ENCODE assay signal across 9 mouse cellular contexts in genomic region chr5:24484963-24485362, GRCm38 (mm10). TPM values are rescaled to one million over a fixed set of nuclear protein-coding genes. Genes with fewer than 3 reads are reported as not detected.
DNase-seq lines count a peak whose midpoint lies in the region; ATAC-seq and TF ChIP-seq lines count a peak whose summit lies in the region.
"Had no signal": no experiment of that assay in that cellular context is flagged by ENCODE, and none has a peak within 500 bp of the region (broad histone marks: within the 10 kb centered on the region; RNA-seq: fewer than 3 reads in every experiment).

No protein-coding gene starts in this region.

- H3K36me3 ChIP-seq in ES-E14 (ENCODE audit: control insufficient read depth, insufficient read depth, low read length, poor library complexity, severe bottlenecking) = peaks cover 45% of the 10 kb centered on the region; the same call in 1 of the 2 replicates
- peaks cover 72% of the 10 kb centered on the region for H3K36me3 ChIP-seq in liver, embryonic 15.5 days (replicated peaks)

- DNase-seq in ES-E14 (ENCODE audit: low read depth, low spot score) = no peak
- DNase-seq in embryo, embryonic 10.5 days (ENCODE audit: low spot score) = peak; percentile 43
- DNase-seq in kidney, adult 18-20 months = peak; percentile 29
- no peak for DNase-seq in ovary, adult 18-20 months (ENCODE audit: low spot score)
- no peak for DNase-seq in thymus, adult 18-20 months
- DNase-seq: thymus, postnatal 4 days had no signal

- peak overlapping the region; percentile 44 to 58 for H3K4me3 ChIP-seq in ES-E14 (ENCODE audit: insufficient read depth in 1 of 2, low read depth in 1 of 2, low read length in 2 of 2, poor library complexity in 1 of 2, severe bottlenecking in 1 of 2)
- H3K4me3 ChIP-seq in liver, embryonic 15.5 days (replicated peaks) = peak overlapping the region; percentile 20
- H3K4me3 ChIP-seq: embryonic facial prominence, embryonic 15.5 days had no signal

- peak overlapping the region; percentile 1; the same call in 1 of the 2 replicates for H3K9ac ChIP-seq in ES-E14 (ENCODE audit: insufficient read depth, low read depth, low read length, poor library complexity, severe bottlenecking)
- H3K9ac ChIP-seq in liver, embryonic 15.5 days = no peak overlapping the region
- H3K9ac ChIP-seq: embryonic facial prominence, embryonic 15.5 days had no signal

- no peak for ATAC-seq in liver, embryonic 15.5 days (ENCODE audit: insufficient read depth)
- no peak for ATAC-seq in erythroid progenitor cell, adult 5-6 weeks (replicated peaks; ENCODE audit: low FRiP score, poor library complexity, severe bottlenecking)

- no peaks in the 10 kb centered on the region for H3K27me3 ChIP-seq in liver, embryonic 15.5 days
- H3K27me3 ChIP-seq: embryonic facial prominence, embryonic 15.5 days had no signal

- 73% methylated on average over 22 of the region's 22 CpGs for WGBS in liver, embryonic 15.5 days (ENCODE audit: insufficient replicate concordance)

- H3K4me1 ChIP-seq in ES-E14 (ENCODE audit: control insufficient read depth in 2 of 2, insufficient read depth in 2 of 2, low read length in 2 of 2, poor library complexity in 1 of 2) = peaks cover 13 to 34% of the 10 kb centered on the region in 2 experiments; a peak in 3 of 4 replicates
- H3K4me1 ChIP-seq in liver, embryonic 15.5 days (replicated peaks) = peaks cover 12% of the 10 kb centered on the region; the same call in 1 of the 2 replicates

- no peaks in the 10 kb centered on the region for H3K9me3 ChIP-seq in ES-E14 (ENCODE audit: control insufficient read depth, insufficient read depth, low read depth, low read length)
- no peaks in the 10 kb centered on the region for H3K9me3 ChIP-seq in liver, embryonic 15.5 days (replicated peaks)
- H3K9me3 ChIP-seq: embryonic facial prominence, embryonic 15.5 days had no signal

- in situ Hi-C loops in ES-E14 (cut with MboI; ENCODE audit: low sequenced_read_pairs in 2 of 2, unreplicated experiment in 2 of 2) = no loop called here

- no peak overlapping the region for H3K27ac ChIP-seq in ES-E14 (ENCODE audit: insufficient read depth, low read depth, low read length, poor library complexity, severe bottlenecking)
- H3K27ac ChIP-seq in liver, embryonic 15.5 days (replicated peaks) = no peak overlapping the region
- H3K27ac ChIP-seq: embryonic facial prominence, embryonic 15.5 days had no signal

- peak overlapping the region; percentile 47 for H3K4me2 ChIP-seq in liver, embryonic 15.5 days
- H3K4me2 ChIP-seq: embryonic facial prominence, embryonic 15.5 days had no signal

TF ChIP-seq in ES-E14, 5 proteins besides CTCF, POLR2A, EP300 and RAD21:
- no peak for TF ChIP-seq MAFK (IDR thresholded peaks at IDR 0.05; ENCODE audit: insufficient read depth, low read depth, low read length)
- no peak for TF ChIP-seq ZC3H11A (IDR thresholded peaks at IDR 0.05; ENCODE audit: borderline replicate concordance, low read depth, low read length)
- no peak for TF ChIP-seq ZNF384 (IDR thresholded peaks at IDR 0.05; ENCODE audit: low read depth, low read length)

RNA-seq across cellular contexts. Expression of gene Agap3, which starts 33.0 kb away (rescaled TPM):
- total RNA-seq in ES-E14 (2012; rRNA removed) = 50.1 and 51.2 TPM in 2 replicates
- polyA plus RNA-seq in liver, embryonic 15.5 days (2015; fragmentation: Nextera tagmentation; extraction: Ambion mirVana) = 11.3 and 14.7 TPM in 2 replicates
- total RNA-seq in erythroid progenitor cell, adult 5-6 weeks (2015; ENCODE audit: low replicate concordance) = 9.6 and 10.5 TPM in 2 replicates
- total RNA-seq in erythroid progenitor cell, adult 5-6 weeks (2017; ENCODE audit: low replicate concordance) = 14.1 and 23.0 TPM in 2 replicates

RNA-seq across cellular contexts. Expression of gene Tmub1, which starts 37.3 kb away (rescaled TPM):
- 7.8 and 11.5 TPM in 2 replicates for total RNA-seq in ES-E14 (2012; rRNA removed)
- 5.1 and 5.5 TPM in 2 replicates for polyA plus RNA-seq in liver, embryonic 15.5 days (2015; fragmentation: Nextera tagmentation; extraction: Ambion mirVana)
- 5.4 TPM in 1 of 2 replicates, not detected in the other for total RNA-seq in erythroid progenitor cell, adult 5-6 weeks (2015; ENCODE audit: low replicate concordance)
- total RNA-seq in erythroid progenitor cell, adult 5-6 weeks (2017; ENCODE audit: low replicate concordance) = 0.64 and 12.8 TPM in 2 replicates

RNA-seq across cellular contexts. Expression of gene Fastk, which starts 39.9 kb away (rescaled TPM):
- 70.4 and 111 TPM in 2 replicates for total RNA-seq in ES-E14 (2012; rRNA removed)
- 49.3 and 55.5 TPM in 2 replicates for polyA plus RNA-seq in liver, embryonic 15.5 days (2015; fragmentation: Nextera tagmentation; extraction: Ambion mirVana)
- 37.1 and 78.4 TPM in 2 replicates for total RNA-seq in erythroid progenitor cell, adult 5-6 weeks (2015; ENCODE audit: low replicate concordance)
- total RNA-seq in erythroid progenitor cell, adult 5-6 weeks (2017; ENCODE audit: low replicate concordance) = 15.8 and 32.3 TPM in 2 replicates

RNA-seq across cellular contexts. Expression of gene Gbx1, which starts 42.0 kb away (rescaled TPM):
- total RNA-seq in ES-E14 (2012; rRNA removed) = 0.40 and 0.69 TPM in 2 replicates
- polyA plus RNA-seq in liver, embryonic 15.5 days (2015; fragmentation: Nextera tagmentation; extraction: Ambion mirVana) = not detected in 2 replicates
- total RNA-seq in erythroid progenitor cell, adult 5-6 weeks (2015; ENCODE audit: low replicate concordance) = not detected in 2 replicates
- total RNA-seq in erythroid progenitor cell, adult 5-6 weeks (2017; ENCODE audit: low replicate concordance) = not detected in 2 replicates
- polyA plus RNA-seq: embryonic facial prominence, embryonic 15.5 days had no signal

RNA-seq across cellular contexts. Expression of gene Asb10, which starts 55.8 kb away (rescaled TPM):
- total RNA-seq in ES-E14 (2012; rRNA removed) = 0.18 and 0.53 TPM in 2 replicates
- 0.07 and 0.12 TPM in 2 replicates for polyA plus RNA-seq in liver, embryonic 15.5 days (2015; fragmentation: Nextera tagmentation; extraction: Ambion mirVana)
- total RNA-seq in erythroid progenitor cell, adult 5-6 weeks (2015; ENCODE audit: low replicate concordance) = not detected in 2 replicates
- not detected in 2 replicates for total RNA-seq in erythroid progenitor cell, adult 5-6 weeks (2017; ENCODE audit: low replicate concordance)

Comparison
In these comparisons a context has a peak if more than half of its experiments do, and no peak if none do; other contexts are left out.
1. DNase-seq: peak in embryo, embryonic 10.5 days (single experiment) and kidney, adult 18-20 months (single experiment); none in ES-E14 (single experiment), ovary, adult 18-20 months (single experiment) and thymus, adult 18-20 months (0 of 2).